Mouse (Mus musculus) kidney, embryonic 15.5 days (tissue): Measurements from ENCODE around the gene Sema3f. TPM values are rescaled to one million over a fixed set of nuclear protein-coding genes. Genes with fewer than 3 reads are reported as not detected.

Experiments
- ATAC-seq: fragments of 200-750 bp; cut with Nextera tagmentation; replicated peaks from 2 replicates; pipeline ENCODE4 v1.8.0; 2017; ENCODE audit warnings: moderate TSS enrichment; ENCODE audit not compliant: low FRiP score
- H3K27ac ChIP-seq: fragments of 300-500 bp; sonication (generic); 2 replicates; pipeline ENCODE4 v1.5.1; 2015; ENCODE audit warnings: mild to moderate bottlenecking, inconsistent platforms
- H3K27me3 ChIP-seq: fragments of 300-500 bp; sonication (generic); 2 replicates; pipeline ENCODE4 v1.6.1; 2015; ENCODE audit warnings: inconsistent platforms
- H3K36me3 ChIP-seq: fragments of 300-500 bp; sonication (generic); 2 replicates; pipeline ENCODE4 v1.6.1; 2015; ENCODE audit warnings: inconsistent platforms
- H3K4me1 ChIP-seq: fragments of 300-500 bp; sonication (generic); 2 replicates; pipeline ENCODE4 v1.6.1; 2015; ENCODE audit warnings: inconsistent platforms
- H3K4me2 ChIP-seq: fragments of 300-500 bp; sonication (generic); 2 replicates; pipeline ENCODE4 v1.6.1; 2015; ENCODE audit warnings: moderate library complexity, mild to moderate bottlenecking, inconsistent platforms
- H3K4me3 ChIP-seq: fragments of 300-500 bp; sonication (generic); replicated peaks from 2 replicates; pipeline ENCODE4 v1.5.1; 2015; ENCODE audit warnings: mild to moderate bottlenecking, inconsistent platforms
- H3K9ac ChIP-seq: fragments of 300-500 bp; sonication (generic); 2 replicates; pipeline ENCODE4 v1.6.1; 2015; ENCODE audit warnings: mild to moderate bottlenecking, inconsistent platforms
- H3K9me3 ChIP-seq: fragments of 300-500 bp; sonication (generic); replicated peaks from 2 replicates; pipeline ENCODE4 v1.6.1; 2016; ENCODE audit warnings: inconsistent platforms
- WGBS: fragments of 180-500 bp; shearing (Covaris S2); methylation state at CpG from one replicate; pipeline ENCODE4 v1.1.7; 2015; ENCODE audit warnings: mixed read lengths; 5-methylcytosine and 5-hydroxymethylcytosine counted together
- polyA plus RNA-seq: library from polyadenylated mRNA; unstranded; fragments of >200 nt; fragmentation: Nextera tagmentation; extraction: Ambion mirVana; gene quantifications from 2 replicates; pipeline ENCODE4 v1.2.1, GENCODE M21; 2015

Sema3f gene
- polyA plus RNA-seq, 1 experiment from 2014 or later: 23.9 TPM

- Histone ChIP-seq H3K9me3 (no peaks in the 10 kb centered on the region), H3K27ac (peak overlapping the region; percentile 90), H3K4me3 (peak overlapping the region; percentile 25), H3K36me3 (peaks cover 34% of the 10 kb centered on the region), H3K4me1 (peaks cover 96% of the 10 kb centered on the region), H3K27me3 (no peaks in the 10 kb centered on the region), H3K4me2 (peak overlapping the region; percentile 57), H3K9ac (0 out of 2 replicates have a peak overlapping the region, but pooled peaks have one; percentile 27)
- WGBS: 12% methylated on average over 14 of the region's 14 CpGs
- 0 out of 2 replicates have a peak, but pooled peaks have one; percentile 6 for ATAC-seq
Measured at GRCm38 (mm10) chr9:107697811-107698521, 12.3 kb downstream of the Sema3f start.

GRCm38 (mm10) chr9:107696845-107697610 is 13.2 kb downstream of the Sema3f start:
- no peaks in the 10 kb centered on the region for H3K9me3 ChIP-seq
- peak overlapping the region; percentile 90 for H3K27ac ChIP-seq
- no peak overlapping the region for H3K9ac ChIP-seq
- WGBS: 48% methylated on average over 9 of the region's 9 CpGs
- H3K27me3 ChIP-seq: no peaks in the 10 kb centered on the region
- H3K4me1 ChIP-seq: peaks cover 90% of the 10 kb centered on the region
- peaks cover 38% of the 10 kb centered on the region for H3K36me3 ChIP-seq
- no peak overlapping the region for H3K4me3 ChIP-seq
- no peak for ATAC-seq
- H3K4me2 ChIP-seq: peak overlapping the region; percentile 57

GRCm38 (mm10) chr9:107696106-107696479 is 14.2 kb downstream of the Sema3f start:
- no peak overlapping the region for H3K4me2 ChIP-seq
- H3K4me3 ChIP-seq: no peak overlapping the region
- peak overlapping the region; percentile 78 for H3K27ac ChIP-seq
- H3K9me3 ChIP-seq: no peaks in the 10 kb centered on the region
- H3K36me3 ChIP-seq: peaks cover 41% of the 10 kb centered on the region
- no peaks in the 10 kb centered on the region for H3K27me3 ChIP-seq
- no peak overlapping the region for H3K9ac ChIP-seq
- H3K4me1 ChIP-seq: peaks cover 81% of the 10 kb centered on the region
- no peak for ATAC-seq
- 41% methylated on average over 6 of the region's 6 CpGs for WGBS

GRCm38 (mm10) chr9:107695441-107696105 is 14.7 kb downstream of the Sema3f start:
- ATAC-seq: no peak
- H3K4me2 ChIP-seq: no peak overlapping the region
- peak overlapping the region; percentile 78 for H3K27ac ChIP-seq
- peaks cover 75% of the 10 kb centered on the region for H3K4me1 ChIP-seq
- 77% methylated on average over 12 of the region's 12 CpGs for WGBS
- H3K27me3 ChIP-seq: no peaks in the 10 kb centered on the region
- H3K9me3 ChIP-seq: no peaks in the 10 kb centered on the region
- H3K36me3 ChIP-seq: peaks cover 42% of the 10 kb centered on the region
- no peak overlapping the region for H3K4me3 ChIP-seq
- H3K9ac ChIP-seq: no peak overlapping the region

GRCm38 (mm10) chr9:107694627-107695026 is 15.6 kb downstream of the Sema3f start:
- peak overlapping the region; percentile 78; the same call in 1 of the 2 replicates for H3K27ac ChIP-seq
- ATAC-seq: no peak
- no peak overlapping the region for H3K9ac ChIP-seq
- H3K36me3 ChIP-seq: peaks cover 48% of the 10 kb centered on the region
- H3K9me3 ChIP-seq: no peaks in the 10 kb centered on the region
- WGBS: 49% methylated on average over 7 of the region's 7 CpGs
- peaks cover 66% of the 10 kb centered on the region for H3K4me1 ChIP-seq
- no peaks in the 10 kb centered on the region for H3K27me3 ChIP-seq
- no peak overlapping the region for H3K4me3 ChIP-seq
- H3K4me2 ChIP-seq: no peak overlapping the region

GRCm38 (mm10) chr9:107693433-107693987 is 16.8 kb downstream of the Sema3f start:
- Histone ChIP-seq H3K4me1 (peaks cover 55% of the 10 kb centered on the region), H3K36me3 (peaks cover 59% of the 10 kb centered on the region), H3K4me2 (no peak overlapping the region), H3K9me3 (no peaks in the 10 kb centered on the region), H3K9ac (no peak overlapping the region), H3K4me3 (no peak overlapping the region), H3K27me3 (no peaks in the 10 kb centered on the region), H3K27ac (no peak overlapping the region)
- no peak for ATAC-seq
- WGBS: 79% methylated on average over 4 of the region's 4 CpGs

- H3K4me3 ChIP-seq: no peak overlapping the region
- peaks cover 66% of the 10 kb centered on the region for H3K36me3 ChIP-seq
- H3K9me3 ChIP-seq: no peaks in the 10 kb centered on the region
- peaks cover 48% of the 10 kb centered on the region for H3K4me1 ChIP-seq
- whole genome bisulfite sequencing: 66% methylated on average over 5 of the region's 5 CpGs
- no peak overlapping the region for H3K4me2 ChIP-seq
- no peaks in the 10 kb centered on the region for H3K27me3 ChIP-seq
- H3K9ac ChIP-seq: no peak overlapping the region
- H3K27ac ChIP-seq: no peak overlapping the region
- ATAC-seq: no peak
Measured at GRCm38 (mm10) chr9:107692785-107693184, 17.5 kb downstream of the Sema3f start.

- WGBS: 80% methylated on average over 8 of the region's 8 CpGs
- ATAC-seq: no peak
- Histone ChIP-seq H3K27ac (no peak overlapping the region), H3K4me2 (no peak overlapping the region), H3K9me3 (no peaks in the 10 kb centered on the region), H3K27me3 (no peaks in the 10 kb centered on the region), H3K9ac (no peak overlapping the region), H3K4me1 (peaks cover 29% of the 10 kb centered on the region), H3K4me3 (no peak overlapping the region), H3K36me3 (peaks cover 81% of the 10 kb centered on the region)
Measured at GRCm38 (mm10) chr9:107690391-107690790, 19.9 kb downstream of the Sema3f start.

- Histone ChIP-seq H3K27me3 (no peaks in the 10 kb centered on the region), H3K27ac (no peak overlapping the region), H3K4me3 (no peak overlapping the region), H3K9ac (no peak overlapping the region), H3K9me3 (no peaks in the 10 kb centered on the region), H3K36me3 (peaks cover 83% of the 10 kb centered on the region), H3K4me1 (peaks cover 17% of the 10 kb centered on the region), H3K4me2 (no peak overlapping the region)
- 82% methylated on average over 7 of the region's 7 CpGs for WGBS
- ATAC-seq: no peak
Measured at GRCm38 (mm10) chr9:107688939-107689338, 21.3 kb downstream of the Sema3f start.

GRCm38 (mm10) chr9:107688415-107688814 is 21.9 kb downstream of the Sema3f start:
- Histone ChIP-seq H3K4me2 (no peak overlapping the region), H3K36me3 (peaks cover 89% of the 10 kb centered on the region), H3K4me3 (no peak overlapping the region), H3K27ac (no peak overlapping the region), H3K9ac (no peak overlapping the region), H3K4me1 (peaks cover 14% of the 10 kb centered on the region), H3K27me3 (no peaks in the 10 kb centered on the region), H3K9me3 (no peaks in the 10 kb centered on the region)
- ATAC-seq: no peak
- WGBS: 87% methylated on average over 5 of the region's 5 CpGs

GRCm38 (mm10) chr9:107685231-107685981 is 24.9 kb downstream of the Sema3f start:
- peak; percentile 52 for ATAC-seq
- Histone ChIP-seq H3K4me1 (peaks cover 6% of the 10 kb centered on the region; the same call in 1 of the 2 replicates), H3K9me3 (no peaks in the 10 kb centered on the region), H3K27ac (no peak overlapping the region), H3K27me3 (no peaks in the 10 kb centered on the region), H3K4me2 (no peak overlapping the region), H3K36me3 (peaks cover 79% of the 10 kb centered on the region), H3K4me3 (no peak overlapping the region), H3K9ac (no peak overlapping the region)
- 36% methylated on average over 17 of the region's 17 CpGs for WGBS
